Mouse (Mus musculus) heart, embryonic 11.5 days (tissue): ENCODE measurements around the gene Serpinb2. TPM values are rescaled to one million over a fixed set of nuclear protein-coding genes. Genes with fewer than 3 reads are reported as not detected.

Experiments
- polyA plus RNA-seq: library from polyadenylated mRNA; unstranded; fragments of >200 nt; fragmentation: Nextera tagmentation; extraction: Ambion mirVana; gene quantifications from 2 replicates; pipeline ENCODE4 v1.2.1, GENCODE M21; 2014

Serpinb2 gene
- polyA plus RNA-seq, 1 experiment from 2014 or later: 0.26 TPM

Other genes starting within 250 kb of the Serpinb2 start
- not detected in 2 replicates for gene Serpinb3b, start 233.1 kb upstream of the Serpinb2 start, polyA plus RNA-seq
- not detected in 2 replicates for gene Serpinb3c, start 233.1 kb upstream of the Serpinb2 start, polyA plus RNA-seq
- not detected in 2 replicates for gene Serpinb11, start 150.2 kb upstream of the Serpinb2 start, polyA plus RNA-seq
- gene Serpinb7, start 111.8 kb upstream of the Serpinb2 start, polyA plus RNA-seq: not detected in 2 replicates
- 1.5 and 1.6 TPM in 2 replicates for gene Serpinb8, start 78.6 kb downstream of the Serpinb2 start, polyA plus RNA-seq